Mouse (Mus musculus) kidney, adult 2 months (tissue): ENCODE results near the gene Fam13c.
"Not testable (repeated sequence)": the region's sequence is repeated elsewhere in the genome, so short reads cannot be mapped to it uniquely, and the experiment has no call there.

ENCODE experiments used
- CTCF ChIP-seq: fragments of 200-500 bp; conservative IDR thresholded peaks from 2 replicates; pipeline ENCODE4 v1.5.1; 2011; ENCODE audit warnings: low read depth, mild to moderate bottlenecking, control low read depth, low read length, moderate library complexity, mixed read lengths; ENCODE audit not compliant: insufficient read depth, insufficient read length
- POLR2A ChIP-seq: fragments of 200-500 bp; IDR thresholded peaks from one replicate; pipeline ENCODE4 v1.6.1; 2011; ENCODE audit warnings: low read depth, low read length, control low read depth

GRCm38 (mm10) chr10:70433736-70434135, 6.5 kb upstream of the Fam13c start:
- TF ChIP-seq CTCF, POLR2A: not testable (repeated sequence)
